Mouse (Mus musculus) frontal cortex, postnatal 10 days (tissue): ENCODE measurements around the gene Itgb8.

Experiments
- DNase-seq, 2 experiments: peaks; one replicate each; pipeline ENCODE4 v3.0.0; 2022; ENCODE audit warnings: low spot score in 2 of 2, mixed read lengths in 1 of 2

Gene Itgb8

DNA sequence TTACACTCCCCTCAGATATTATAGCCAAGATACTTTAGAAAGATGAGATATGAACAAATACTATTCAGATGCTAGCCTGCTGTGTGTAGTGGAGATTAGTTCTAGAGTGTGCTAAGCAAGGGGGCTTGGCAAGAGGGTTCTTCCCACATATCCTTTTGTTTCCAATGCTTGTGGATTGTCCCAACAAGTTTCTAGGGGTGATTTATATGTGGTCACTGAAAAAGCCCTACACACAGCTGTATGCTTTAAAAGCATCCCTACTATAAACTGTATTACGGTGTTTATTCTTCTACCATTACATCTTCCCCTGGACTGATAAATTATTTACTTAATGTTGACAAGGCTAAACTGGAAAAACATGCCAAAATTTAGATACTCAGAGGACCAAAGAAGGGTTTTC, 92.6 kb downstream of the Itgb8 start:
- DNase-seq = no peak

GRCm38 (mm10) chr12:119137946-119138345, 100.7 kb downstream of the Itgb8 start:
- no peak for DNase-seq

- no peak for DNase-seq
Observed at GRCm38 (mm10) chr12:119113522-119114135, 125.0 kb downstream of the Itgb8 start.

GRCm38 (mm10) chr12:119110091-119110490, 128.5 kb downstream of the Itgb8 start:
- DNase-seq = no peak
